Comparison of ENCODE assay signal across 30 mouse cellular contexts in the genomic region with DNA sequence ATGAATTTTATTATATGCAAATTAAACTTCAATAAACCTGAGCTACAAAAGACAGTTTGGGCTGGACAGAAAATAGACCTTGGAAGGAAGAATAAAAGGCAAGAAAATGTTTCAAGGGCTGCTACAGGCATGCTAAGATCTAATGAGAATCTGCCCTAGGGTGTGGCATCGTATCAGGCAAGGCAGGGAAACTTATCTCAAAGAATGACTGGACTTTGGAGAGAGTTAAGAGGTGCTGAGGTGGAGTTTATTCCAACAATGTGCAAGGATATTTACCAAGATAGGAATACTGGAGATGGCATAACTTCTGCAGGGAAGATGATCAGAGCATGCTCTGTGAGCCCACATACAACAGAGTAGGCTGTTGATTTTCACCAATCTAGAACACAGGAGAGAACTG.
DNase-seq lines count a peak whose midpoint lies in the region; ATAC-seq and TF ChIP-seq lines count a peak whose summit lies in the region.
"Had no signal": no experiment of that assay in that cellular context is flagged by ENCODE, and none has a peak within 500 bp of the region (broad histone marks: within the 10 kb centered on the region; RNA-seq: fewer than 3 reads in every experiment).

No protein-coding gene starts in this region.

- H3K9me3 ChIP-seq in liver, embryonic 12.5 days (replicated peaks): peaks cover 5% of the 10 kb centered on the region
- H3K9me3 ChIP-seq in liver, embryonic 11.5 days (ENCODE audit: control insufficient read depth, low read length): peaks cover 6% of the 10 kb centered on the region
- H3K9me3 ChIP-seq in midbrain, postnatal 0 days (ENCODE audit: low read length): peaks cover 6% of the 10 kb centered on the region

- no peak overlapping the region for H3K9ac ChIP-seq in liver, embryonic 12.5 days
- no peak overlapping the region for H3K9ac ChIP-seq in liver, embryonic 11.5 days (ENCODE audit: low read depth, low read length)
- no peak overlapping the region for H3K9ac ChIP-seq in midbrain, postnatal 0 days (replicated peaks; ENCODE audit: low read length, poor library complexity, severe bottlenecking)
- H3K9ac ChIP-seq: embryonic facial prominence, embryonic 15.5 days; forebrain, embryonic 13.5 days; hindbrain, embryonic 14.5 days; lung, embryonic 14.5 days; neural tube, embryonic 12.5 days had no signal

- TF ChIP-seq CTCF in midbrain, postnatal 0 days (IDR thresholded peaks at IDR 0.05): no peak

- 41% methylated on average over 1 of the region's 1 CpGs for WGBS in liver, embryonic 12.5 days (ENCODE audit: insufficient replicate concordance)
- 42% methylated on average over 1 of the region's 1 CpGs for WGBS in liver, embryonic 11.5 days
- WGBS in midbrain, postnatal 0 days: 82% methylated on average over 1 of the region's 1 CpGs

- no peaks in the 10 kb centered on the region for H3K27me3 ChIP-seq in liver, embryonic 12.5 days (replicated peaks)
- no peaks in the 10 kb centered on the region for H3K27me3 ChIP-seq in liver, embryonic 11.5 days (replicated peaks; ENCODE audit: control insufficient read depth, insufficient read depth, low read length)
- H3K27me3 ChIP-seq in midbrain, postnatal 0 days (ENCODE audit: insufficient read depth, low read length): no peaks in the 10 kb centered on the region
- H3K27me3 ChIP-seq: embryonic facial prominence, embryonic 15.5 days; forebrain, embryonic 13.5 days; neural tube, embryonic 12.5 days had no signal

- no peak for DNase-seq in liver, embryonic 11.5 days (ENCODE audit: low spot score)
- DNase-seq in induced T-regulatory cell, adult 2 months (ENCODE audit: low read depth): peak; percentile 8
- DNase-seq in heart, adult 18-20 months: no peak
- DNase-seq in cerebellum, adult 8-10 months: no peak
- DNase-seq in midbrain, postnatal 0 days (ENCODE audit: low spot score): no peak
- DNase-seq: adrenal gland, postnatal 36 days; cerebellum, adult 11-12 months; cerebellum, postnatal 10 days; gastrocnemius, postnatal 10 days; heart, postnatal 4 days; kidney, adult 9 months; kidney, postnatal 10 days; lung, embryonic 14.5 days; lung, postnatal 14 days; right cerebral cortex, adult 18-20 months; thymus, adult 18-20 months; thymus, postnatal 25 days had no signal

- H3K4me1 ChIP-seq in liver, embryonic 12.5 days: peaks cover 21% of the 10 kb centered on the region
- H3K4me1 ChIP-seq in liver, embryonic 11.5 days (replicated peaks; ENCODE audit: control insufficient read depth, insufficient read depth, low read length): peaks cover 6% of the 10 kb centered on the region; the same call in 1 of the 2 replicates
- H3K4me1 ChIP-seq in brown adipose tissue, adult 24 weeks (ENCODE audit: control insufficient read depth, insufficient read depth, insufficient read length, low read length): peaks cover 10% of the 10 kb centered on the region; the same call in 1 of the 2 replicates
- H3K4me1 ChIP-seq in midbrain, postnatal 0 days (ENCODE audit: insufficient read depth, low read length): no peaks in the 10 kb centered on the region
- H3K4me1 ChIP-seq: embryonic facial prominence, embryonic 15.5 days; forebrain, embryonic 13.5 days; neural tube, embryonic 12.5 days had no signal

- H3K27ac ChIP-seq in liver, embryonic 12.5 days: no peak overlapping the region
- H3K27ac ChIP-seq in liver, embryonic 11.5 days (ENCODE audit: low read depth, low read length): no peak overlapping the region
- H3K27ac ChIP-seq in brown adipose tissue, adult 24 weeks (replicated peaks; ENCODE audit: low read depth, low read length): peak overlapping the region; percentile 37; the same call in 1 of the 2 replicates
- H3K27ac ChIP-seq in midbrain, postnatal 0 days (ENCODE audit: low read depth, low read length): no peak overlapping the region
- H3K27ac ChIP-seq: embryonic facial prominence, embryonic 10.5 days; embryonic facial prominence, embryonic 15.5 days; forebrain, embryonic 13.5 days; hindbrain, embryonic 14.5 days; neural tube, embryonic 12.5 days; stomach, postnatal 0 days had no signal

- peaks cover 13% of the 10 kb centered on the region for H3K36me3 ChIP-seq in liver, embryonic 12.5 days
- peaks cover 2% of the 10 kb centered on the region; the same call in 1 of the 2 replicates for H3K36me3 ChIP-seq in liver, embryonic 11.5 days (ENCODE audit: control insufficient read depth, insufficient read depth, low read length)
- no peaks in the 10 kb centered on the region for H3K36me3 ChIP-seq in midbrain, postnatal 0 days (ENCODE audit: insufficient read depth, low read length)

- H3K4me3 ChIP-seq in liver, embryonic 12.5 days: no peak overlapping the region
- no peak overlapping the region for H3K4me3 ChIP-seq in liver, embryonic 11.5 days (ENCODE audit: low read depth, low read length)
- no peak overlapping the region for H3K4me3 ChIP-seq in brown adipose tissue, adult 24 weeks (ENCODE audit: insufficient read depth, low read depth, low read length)
- H3K4me3 ChIP-seq in midbrain, postnatal 0 days (ENCODE audit: low read depth, low read length): no peak overlapping the region
- H3K4me3 ChIP-seq: embryonic facial prominence, embryonic 10.5 days; embryonic facial prominence, embryonic 15.5 days; forebrain, embryonic 13.5 days; myocyte; neural tube, embryonic 12.5 days had no signal

- no peak overlapping the region for H3K4me2 ChIP-seq in liver, embryonic 12.5 days
- no peak overlapping the region for H3K4me2 ChIP-seq in liver, embryonic 11.5 days
- H3K4me2 ChIP-seq in midbrain, postnatal 0 days (ENCODE audit: low read depth, low read length, poor library complexity, severe bottlenecking): no peak overlapping the region
- H3K4me2 ChIP-seq: embryonic facial prominence, embryonic 15.5 days; forebrain, embryonic 13.5 days; heart, embryonic 11.5 days; hindbrain, embryonic 14.5 days; lung, embryonic 14.5 days; midbrain, embryonic 11.5 days; neural tube, embryonic 12.5 days had no signal

- ATAC-seq in liver, embryonic 12.5 days: peak; percentile 58
- no peak; the same call in 1 of the 2 replicates for ATAC-seq in liver, embryonic 11.5 days (replicated peaks; ENCODE audit: low FRiP score)
- no peak for ATAC-seq in midbrain, postnatal 0 days (ENCODE audit: low FRiP score)
- ATAC-seq: CD4-positive, CD25-positive, alpha-beta regulatory T cell, adult 4 months; forebrain, embryonic 13.5 days; midbrain, embryonic 16.5 days had no signal
